Mouse (Mus musculus) myocyte (in vitro differentiated cells): ENCODE measurements around the gene Sh3d21.

ENCODE experiments used
- CEBPB ChIP-seq: IDR thresholded peaks from 2 replicates; pipeline ENCODE4 v1.6.1; 2011; ENCODE audit warnings: mild to moderate bottlenecking, moderate library complexity; ENCODE audit not compliant: poor library complexity, insufficient read depth, severe bottlenecking
- E2F4 ChIP-seq: IDR thresholded peaks from one replicate; pipeline ENCODE4 v1.6.1; 2011; ENCODE audit warnings: mild to moderate bottlenecking, control low read depth, moderate library complexity; ENCODE audit not compliant: insufficient read depth
- MAX ChIP-seq: IDR thresholded peaks from one replicate; pipeline ENCODE4 v1.6.1; 2011; ENCODE audit warnings: low read depth, mild to moderate bottlenecking, control low read depth
- MYOD1 ChIP-seq, 3 experiments: IDR thresholded peaks; one replicate each; pipeline ENCODE4 v1.6.1; 2011; ENCODE audit warnings: control low read depth in 2 of 3, low read depth in 2 of 3, mild to moderate bottlenecking in 2 of 3, moderate library complexity in 1 of 3; ENCODE audit not compliant: insufficient read length in 2 of 3, control insufficient read depth in 1 of 3
- MYOG ChIP-seq, 3 experiments: IDR thresholded peaks; one replicate each; pipeline ENCODE4 v1.6.1; 2011; ENCODE audit warnings: control low read depth in 2 of 3, low read depth in 2 of 3, mild to moderate bottlenecking in 2 of 3; ENCODE audit not compliant: insufficient read length in 2 of 3, control insufficient read depth in 1 of 3, insufficient read depth in 1 of 3
- POLR2A ChIP-seq: IDR thresholded peaks from one replicate; pipeline ENCODE4 v1.6.1; 2011; ENCODE audit warnings: low read depth, mild to moderate bottlenecking, control low read depth, moderate library complexity; ENCODE audit not compliant: insufficient read length
- POLR2AphosphoS2 ChIP-seq: IDR thresholded peaks from one replicate; pipeline ENCODE4 v1.6.1; 2011; ENCODE audit warnings: low read depth, control low read depth; ENCODE audit not compliant: insufficient read length
- REST ChIP-seq: IDR thresholded peaks from one replicate; pipeline ENCODE4 v1.6.1; 2011; ENCODE audit warnings: mild to moderate bottlenecking, control low read depth, moderate library complexity; ENCODE audit not compliant: insufficient read depth, insufficient read length
- SRF ChIP-seq: IDR thresholded peaks from one replicate; pipeline ENCODE4 v1.6.1; 2011; ENCODE audit warnings: low read depth; ENCODE audit not compliant: control insufficient read depth, insufficient read length
- TCF12 ChIP-seq: IDR thresholded peaks from one replicate; pipeline ENCODE4 v1.6.1; 2011; ENCODE audit warnings: mild to moderate bottlenecking, control low read depth; ENCODE audit not compliant: poor library complexity, insufficient read depth, severe bottlenecking
- USF1 ChIP-seq: IDR thresholded peaks from one replicate; pipeline ENCODE4 v1.6.1; 2011; ENCODE audit warnings: low read depth, mild to moderate bottlenecking, control low read depth, moderate library complexity

- TF ChIP-seq SRF = no peak
- TF ChIP-seq POLR2AphosphoS2 = no peak
- TF ChIP-seq POLR2A = no peak
- no peak for TF ChIP-seq MAX
- TF ChIP-seq USF1 = no peak
- TF ChIP-seq E2F4 = no peak
- no peak for TF ChIP-seq TCF12
- no peak for TF ChIP-seq REST
- no peak for TF ChIP-seq MYOG (IDR thresholded peaks at IDR 0.05; ENCODE audit: control insufficient read depth in 1 of 3, insufficient read depth in 1 of 3, insufficient read length in 2 of 3, low read depth in 2 of 3)
- no peak for TF ChIP-seq CEBPB
- TF ChIP-seq MYOD1 (IDR thresholded peaks at IDR 0.05; ENCODE audit: control insufficient read depth in 1 of 3, insufficient read length in 2 of 3, low read depth in 2 of 3) = no peak
Observed at GRCm38 (mm10) chr4:126200656-126201055, 37.4 kb upstream of the Sh3d21 start.
